Mouse (Mus musculus) kidney, embryonic 15.5 days (tissue): Measurements from ENCODE around the gene Exoc4. TPM values are rescaled to one million over a fixed set of nuclear protein-coding genes. Genes with fewer than 3 reads are reported as not detected.

Source experiments
- ATAC-seq: fragments of 200-750 bp; cut with Nextera tagmentation; replicated peaks from 2 replicates; pipeline ENCODE4 v1.8.0; 2017; ENCODE audit warnings: moderate TSS enrichment; ENCODE audit not compliant: low FRiP score
- H3K27ac ChIP-seq: fragments of 300-500 bp; sonication (generic); 2 replicates; pipeline ENCODE4 v1.5.1; 2015; ENCODE audit warnings: mild to moderate bottlenecking, inconsistent platforms
- H3K27me3 ChIP-seq: fragments of 300-500 bp; sonication (generic); 2 replicates; pipeline ENCODE4 v1.6.1; 2015; ENCODE audit warnings: inconsistent platforms
- H3K36me3 ChIP-seq: fragments of 300-500 bp; sonication (generic); 2 replicates; pipeline ENCODE4 v1.6.1; 2015; ENCODE audit warnings: inconsistent platforms
- H3K4me1 ChIP-seq: fragments of 300-500 bp; sonication (generic); 2 replicates; pipeline ENCODE4 v1.6.1; 2015; ENCODE audit warnings: inconsistent platforms
- H3K4me2 ChIP-seq: fragments of 300-500 bp; sonication (generic); 2 replicates; pipeline ENCODE4 v1.6.1; 2015; ENCODE audit warnings: moderate library complexity, mild to moderate bottlenecking, inconsistent platforms
- H3K4me3 ChIP-seq: fragments of 300-500 bp; sonication (generic); replicated peaks from 2 replicates; pipeline ENCODE4 v1.5.1; 2015; ENCODE audit warnings: mild to moderate bottlenecking, inconsistent platforms
- H3K9ac ChIP-seq: fragments of 300-500 bp; sonication (generic); 2 replicates; pipeline ENCODE4 v1.6.1; 2015; ENCODE audit warnings: mild to moderate bottlenecking, inconsistent platforms
- H3K9me3 ChIP-seq: fragments of 300-500 bp; sonication (generic); replicated peaks from 2 replicates; pipeline ENCODE4 v1.6.1; 2016; ENCODE audit warnings: inconsistent platforms
- WGBS: fragments of 180-500 bp; shearing (Covaris S2); methylation state at CpG from one replicate; pipeline ENCODE4 v1.1.7; 2015; ENCODE audit warnings: mixed read lengths; 5-methylcytosine and 5-hydroxymethylcytosine counted together
- polyA plus RNA-seq: library from polyadenylated mRNA; unstranded; fragments of >200 nt; fragmentation: Nextera tagmentation; extraction: Ambion mirVana; gene quantifications from 2 replicates; pipeline ENCODE4 v1.2.1, GENCODE M21; 2015

Exoc4 gene
- polyA plus RNA-seq, 1 experiment from 2014 or later: 39.9 TPM

- H3K36me3 ChIP-seq: peaks cover 7% of the 10 kb centered on the region
- peaks cover 9% of the 10 kb centered on the region for H3K4me1 ChIP-seq
- H3K27me3 ChIP-seq: no peaks in the 10 kb centered on the region
- H3K9ac ChIP-seq: no peak overlapping the region
- no peak overlapping the region for H3K4me3 ChIP-seq
- H3K9me3 ChIP-seq: no peaks in the 10 kb centered on the region
- H3K27ac ChIP-seq: no peak overlapping the region
- H3K4me2 ChIP-seq: no peak overlapping the region
- 70% methylated on average over 3 of the region's 3 CpGs for WGBS
- no peak for ATAC-seq
These were observed 12.7 kb downstream of the Exoc4 start for GRCm38 (mm10) chr6:33261606-33262005.

- WGBS: 56% methylated on average over 5 of the region's 5 CpGs
- ATAC-seq: no peak
These were observed 15.1 kb downstream of the Exoc4 start for GRCm38 (mm10) chr6:33263950-33264349.

GRCm38 (mm10) chr6:33264388-33264787, 15.5 kb downstream of the Exoc4 start:
- Histone ChIP-seq H3K4me3 (no peak overlapping the region), H3K4me2 (no peak overlapping the region), H3K9ac (no peak overlapping the region), H3K4me1 (no peaks in the 10 kb centered on the region), H3K36me3 (peaks cover 21% of the 10 kb centered on the region), H3K27me3 (no peaks in the 10 kb centered on the region), H3K9me3 (no peaks in the 10 kb centered on the region), H3K27ac (no peak overlapping the region)
- ATAC-seq: no peak
- whole genome bisulfite sequencing: 68% methylated on average over 2 of the region's 2 CpGs

More at GRCm38 (mm10) chr6:33263950-33264349, 15.1 kb downstream of the Exoc4 start:
- Histone ChIP-seq H3K4me2 (no peak overlapping the region), H3K9ac (no peak overlapping the region), H3K27me3 (no peaks in the 10 kb centered on the region), H3K9me3 (no peaks in the 10 kb centered on the region), H3K36me3 (peaks cover 21% of the 10 kb centered on the region), H3K27ac (no peak overlapping the region), H3K4me3 (no peak overlapping the region), H3K4me1 (no peaks in the 10 kb centered on the region)

GRCm38 (mm10) chr6:33267571-33267970, 18.7 kb downstream of the Exoc4 start:
- Histone ChIP-seq H3K27ac (no peak overlapping the region), H3K4me1 (no peaks in the 10 kb centered on the region), H3K9ac (no peak overlapping the region), H3K4me3 (no peak overlapping the region), H3K36me3 (peaks cover 31% of the 10 kb centered on the region), H3K27me3 (no peaks in the 10 kb centered on the region), H3K4me2 (no peak overlapping the region), H3K9me3 (no peaks in the 10 kb centered on the region)
- WGBS: 88% methylated on average over 6 of the region's 6 CpGs
- no peak for ATAC-seq

- Histone ChIP-seq H3K27ac (no peak overlapping the region), H3K4me2 (no peak overlapping the region), H3K36me3 (no peaks in the 10 kb centered on the region), H3K4me3 (no peak overlapping the region), H3K27me3 (no peaks in the 10 kb centered on the region), H3K9me3 (no peaks in the 10 kb centered on the region), H3K4me1 (peaks cover 3% of the 10 kb centered on the region; the same call in 1 of the 2 replicates), H3K9ac (no peak overlapping the region)
- no peak for ATAC-seq
- WGBS: 77% methylated on average over 3 of the region's 3 CpGs
These were observed 34.6 kb downstream of the Exoc4 start for GRCm38 (mm10) chr6:33283523-33283922.

GRCm38 (mm10) chr6:33283936-33284335, 35.1 kb downstream of the Exoc4 start:
- Histone ChIP-seq H3K27ac (no peak overlapping the region), H3K27me3 (no peaks in the 10 kb centered on the region), H3K4me3 (no peak overlapping the region), H3K9me3 (no peaks in the 10 kb centered on the region), H3K4me1 (peaks cover 3% of the 10 kb centered on the region; the same call in 1 of the 2 replicates), H3K4me2 (no peak overlapping the region), H3K9ac (no peak overlapping the region), H3K36me3 (no peaks in the 10 kb centered on the region)
- ATAC-seq: no peak
- 77% methylated on average over 4 of the region's 4 CpGs for WGBS

GRCm38 (mm10) chr6:33286376-33286775, 37.5 kb downstream of the Exoc4 start:
- Histone ChIP-seq H3K4me3 (no peak overlapping the region), H3K9me3 (no peaks in the 10 kb centered on the region), H3K9ac (no peak overlapping the region), H3K36me3 (no peaks in the 10 kb centered on the region), H3K4me1 (no peaks in the 10 kb centered on the region), H3K27me3 (no peaks in the 10 kb centered on the region), H3K4me2 (no peak overlapping the region), H3K27ac (no peak overlapping the region)
- ATAC-seq: no peak
- WGBS: 84% methylated on average over 6 of the region's 6 CpGs

- Histone ChIP-seq H3K27ac (no peak overlapping the region), H3K9me3 (no peaks in the 10 kb centered on the region), H3K4me1 (peaks cover 9% of the 10 kb centered on the region; the same call in 1 of the 2 replicates), H3K9ac (no peak overlapping the region), H3K36me3 (no peaks in the 10 kb centered on the region), H3K4me3 (no peak overlapping the region), H3K27me3 (no peaks in the 10 kb centered on the region), H3K4me2 (no peak overlapping the region)
- WGBS: 32% methylated on average over 2 of the region's 2 CpGs
- no peak for ATAC-seq
These were observed 45.7 kb downstream of the Exoc4 start for GRCm38 (mm10) chr6:33294626-33295025.

- no peak overlapping the region for H3K9ac ChIP-seq
- no peak overlapping the region for H3K4me3 ChIP-seq
- H3K4me2 ChIP-seq: no peak overlapping the region
- no peak for ATAC-seq
- no peaks in the 10 kb centered on the region for H3K9me3 ChIP-seq
- 91% methylated on average over 3 of the region's 3 CpGs for WGBS
- peaks cover 9% of the 10 kb centered on the region; the same call in 1 of the 2 replicates for H3K4me1 ChIP-seq
- H3K36me3 ChIP-seq: no peaks in the 10 kb centered on the region
- no peak overlapping the region for H3K27ac ChIP-seq
- H3K27me3 ChIP-seq: no peaks in the 10 kb centered on the region
These were observed 48.7 kb downstream of the Exoc4 start for GRCm38 (mm10) chr6:33297566-33297965.

- H3K4me2 ChIP-seq: no peak overlapping the region
- WGBS: 82% methylated on average over 1 of the region's 1 CpGs
- no peak overlapping the region for H3K9ac ChIP-seq
- H3K4me1 ChIP-seq: peaks cover 9% of the 10 kb centered on the region; the same call in 1 of the 2 replicates
- H3K4me3 ChIP-seq: no peak overlapping the region
- no peaks in the 10 kb centered on the region for H3K27me3 ChIP-seq
- ATAC-seq: no peak
- no peak overlapping the region for H3K27ac ChIP-seq
- no peaks in the 10 kb centered on the region for H3K9me3 ChIP-seq
- H3K36me3 ChIP-seq: peaks cover 5% of the 10 kb centered on the region; the same call in 1 of the 2 replicates
These were observed 49.9 kb downstream of the Exoc4 start for GRCm38 (mm10) chr6:33298768-33299167.

GRCm38 (mm10) chr6:33305996-33306395, 57.1 kb downstream of the Exoc4 start:
- H3K9me3 ChIP-seq: no peaks in the 10 kb centered on the region

GRCm38 (mm10) chr6:33308646-33309045, 59.8 kb downstream of the Exoc4 start:
- Histone ChIP-seq H3K27me3 (no peaks in the 10 kb centered on the region), H3K27ac (no peak overlapping the region), H3K36me3 (no peaks in the 10 kb centered on the region), H3K4me3 (no peak overlapping the region), H3K4me2 (no peak overlapping the region), H3K4me1 (no peaks in the 10 kb centered on the region), H3K9ac (no peak overlapping the region), H3K9me3 (no peaks in the 10 kb centered on the region)
- ATAC-seq: no peak
- WGBS: 82% methylated on average over 2 of the region's 2 CpGs

More at GRCm38 (mm10) chr6:33305996-33306395, 57.1 kb downstream of the Exoc4 start:
- Histone ChIP-seq H3K4me3 (no peak overlapping the region), H3K36me3 (peaks cover 5% of the 10 kb centered on the region; the same call in 1 of the 2 replicates), H3K9ac (no peak overlapping the region), H3K27me3 (no peaks in the 10 kb centered on the region), H3K4me2 (no peak overlapping the region), H3K4me1 (no peaks in the 10 kb centered on the region), H3K27ac (no peak overlapping the region)
- no peak for ATAC-seq
- WGBS: 36% methylated on average over 1 of the region's 1 CpGs

- Histone ChIP-seq H3K9ac (no peak overlapping the region), H3K27ac (no peak overlapping the region), H3K27me3 (no peaks in the 10 kb centered on the region), H3K4me3 (no peak overlapping the region), H3K4me2 (no peak overlapping the region), H3K36me3 (no peaks in the 10 kb centered on the region), H3K9me3 (no peaks in the 10 kb centered on the region), H3K4me1 (no peaks in the 10 kb centered on the region)
- 93% methylated on average over 1 of the region's 1 CpGs for WGBS
- no peak for ATAC-seq
These were observed 61.6 kb downstream of the Exoc4 start for GRCm38 (mm10) chr6:33310486-33310885.
